ENCODE assay signal across 33 mouse cellular contexts in genomic region chrX:77880033-77880432, GRCm38 (mm10). TPM values are rescaled to one million over a fixed set of nuclear protein-coding genes. Genes with fewer than 3 reads are reported as not detected.
A peak's percentile ranks its signal among the peaks of the same experiment; 100 is the strongest.
DNase-seq lines count a peak whose midpoint lies in the region; ATAC-seq and TF ChIP-seq lines count a peak whose summit lies in the region.
"Not testable (repeated sequence)": the region's sequence is repeated elsewhere in the genome, so short reads cannot be mapped to it uniquely, and the experiment has no call there.
"Had no signal": no experiment of that assay in that cellular context is flagged by ENCODE, and none has a peak within 500 bp of the region (broad histone marks: within the 10 kb centered on the region; RNA-seq: fewer than 3 reads in every experiment).

No protein-coding gene starts in this region.

- not testable (repeated sequence) for H3K27ac ChIP-seq in intestine, postnatal 0 days (ENCODE audit: low read depth, low read length); midbrain, postnatal 0 days (ENCODE audit: low read depth, low read length)

- H3K9ac ChIP-seq in intestine, postnatal 0 days (ENCODE audit: low read depth, low read length); midbrain, postnatal 0 days (replicated peaks; ENCODE audit: low read length, poor library complexity, severe bottlenecking): not testable (repeated sequence)

- not testable (repeated sequence) for H3K4me3 ChIP-seq in intestine, postnatal 0 days (ENCODE audit: low read depth, low read length); midbrain, postnatal 0 days (ENCODE audit: low read depth, low read length)

- H3K4me1 ChIP-seq in intestine, postnatal 0 days (replicated peaks; ENCODE audit: control insufficient read depth, insufficient read depth, low read length); midbrain, postnatal 0 days (ENCODE audit: insufficient read depth, low read length): not testable (repeated sequence)

- 44% methylated on average over 2 of the region's 4 CpGs for WGBS in intestine, postnatal 0 days
- 34% methylated on average over 2 of the region's 4 CpGs for WGBS in midbrain, postnatal 0 days

- DNase-seq in 3T3-L1 (ENCODE audit: low read depth, low spot score) (peak; percentile 51), ES-CJ7 (ENCODE audit: low read depth, low spot score) (peak; percentile 2), R1 (ENCODE audit: low read depth, low spot score) (peak; percentile 1)
- DNase-seq in adrenal gland, postnatal 25 days = peak; percentile 1
- peak; percentile 3 for DNase-seq in kidney, postnatal 4 days
- not testable (repeated sequence) for DNase-seq in midbrain, postnatal 0 days (ENCODE audit: low spot score)

- H3K9me3 ChIP-seq in intestine, postnatal 0 days (ENCODE audit: control insufficient read depth); midbrain, postnatal 0 days (ENCODE audit: low read length): not testable (repeated sequence)

- H3K27me3 ChIP-seq in intestine, postnatal 0 days (replicated peaks; ENCODE audit: control insufficient read depth, insufficient read depth, low read length); midbrain, postnatal 0 days (ENCODE audit: insufficient read depth, low read length): not testable (repeated sequence)

- ATAC-seq in intestine, postnatal 0 days; midbrain, postnatal 0 days (ENCODE audit: low FRiP score): not testable (repeated sequence)

- 0 out of 2 replicates have a peak, but pooled peaks have one; percentile 16 for TF ChIP-seq CTCF in intestine, postnatal 0 days (IDR thresholded peaks at IDR 0.05; ENCODE audit: low read depth)
- TF ChIP-seq CTCF in midbrain, postnatal 0 days (IDR thresholded peaks at IDR 0.05) = peak; percentile 10; the same call in 1 of the 2 replicates

- H3K4me2 ChIP-seq in intestine, postnatal 0 days (replicated peaks; ENCODE audit: low read depth); midbrain, postnatal 0 days (ENCODE audit: low read depth, low read length, poor library complexity, severe bottlenecking): not testable (repeated sequence)

- not testable (repeated sequence) for H3K36me3 ChIP-seq in intestine, postnatal 0 days (ENCODE audit: control insufficient read depth, insufficient read depth); midbrain, postnatal 0 days (ENCODE audit: insufficient read depth, low read length)

RNA-seq across cellular contexts. Expression of gene Gm14744, which starts 15.5 kb away (rescaled TPM):
- total RNA-seq in adrenal gland, postnatal 25 days (2021) = not detected in 2 replicates
- polyA plus RNA-seq in intestine, postnatal 0 days (2015; fragmentation: Nextera tagmentation; extraction: Ambion mirVana) = not detected in 2 replicates
- not detected in 2 replicates for total RNA-seq in midbrain, postnatal 0 days (2014; rRNA removed)
- not detected in 2 replicates for polyA plus RNA-seq in midbrain, postnatal 0 days (2015; fragmentation: Nextera tagmentation; extraction: Ambion mirVana)
- total RNA-seq: adrenal gland, adult 8-10 months; common myeloid progenitor, adult 5-6 weeks; gastrocnemius, adult 2 months; gastrocnemius, postnatal 36 days; heart, adult 18-20 months; heart, postnatal 4 days; left cerebral cortex, postnatal 14 days; neutrophil, adult 5-6 weeks had no signal
- polyA plus RNA-seq: embryonic facial prominence, embryonic 14.5 days; erythroblast, embryonic 14.5 days; forebrain, embryonic 11.5 days; forebrain, embryonic 16.5 days; heart, embryonic 12.5 days; heart, postnatal 0 days; hindbrain, embryonic 13.5 days; intestine, embryonic 16.5 days; kidney, embryonic 14.5 days; large intestine, adult 2 months; limb, embryonic 11.5 days; liver, embryonic 15.5 days; lung, embryonic 14.5 days; midbrain, embryonic 10.5 days; midbrain, embryonic 15.5 days; neural tube, embryonic 11.5 days; stomach, embryonic 15.5 days; urinary bladder, adult 2 months had no signal

RNA-seq across cellular contexts. Expression of gene Pbsn, which starts 26.6 kb away (rescaled TPM):
- total RNA-seq in adrenal gland, postnatal 25 days (2021) = not detected in 2 replicates
- not detected in 2 replicates for polyA plus RNA-seq in intestine, postnatal 0 days (2015; fragmentation: Nextera tagmentation; extraction: Ambion mirVana)
- not detected in 2 replicates for total RNA-seq in midbrain, postnatal 0 days (2014; rRNA removed)
- not detected in 2 replicates for polyA plus RNA-seq in midbrain, postnatal 0 days (2015; fragmentation: Nextera tagmentation; extraction: Ambion mirVana)
- total RNA-seq: adrenal gland, adult 8-10 months; common myeloid progenitor, adult 5-6 weeks; gastrocnemius, adult 2 months; gastrocnemius, postnatal 36 days; heart, adult 18-20 months; heart, postnatal 4 days; left cerebral cortex, postnatal 14 days; neutrophil, adult 5-6 weeks had no signal
- polyA plus RNA-seq: embryonic facial prominence, embryonic 14.5 days; erythroblast, embryonic 14.5 days; forebrain, embryonic 11.5 days; forebrain, embryonic 16.5 days; heart, embryonic 12.5 days; heart, postnatal 0 days; hindbrain, embryonic 13.5 days; intestine, embryonic 16.5 days; kidney, embryonic 14.5 days; large intestine, adult 2 months; limb, embryonic 11.5 days; liver, embryonic 15.5 days; lung, embryonic 14.5 days; midbrain, embryonic 10.5 days; midbrain, embryonic 15.5 days; neural tube, embryonic 11.5 days; stomach, embryonic 15.5 days; urinary bladder, adult 2 months had no signal

RNA-seq across cellular contexts. Expression of gene 5430402E10Rik, which starts 44.8 kb away (rescaled TPM):
- total RNA-seq in adrenal gland, postnatal 25 days (2021) = not detected in 2 replicates
- not detected in 2 replicates for polyA plus RNA-seq in intestine, postnatal 0 days (2015; fragmentation: Nextera tagmentation; extraction: Ambion mirVana)
- total RNA-seq in midbrain, postnatal 0 days (2014; rRNA removed) = not detected in 2 replicates
- polyA plus RNA-seq in midbrain, postnatal 0 days (2015; fragmentation: Nextera tagmentation; extraction: Ambion mirVana) = not detected in 2 replicates
- total RNA-seq: adrenal gland, adult 8-10 months; common myeloid progenitor, adult 5-6 weeks; gastrocnemius, adult 2 months; gastrocnemius, postnatal 36 days; heart, adult 18-20 months; heart, postnatal 4 days; left cerebral cortex, postnatal 14 days; neutrophil, adult 5-6 weeks had no signal
- polyA plus RNA-seq: embryonic facial prominence, embryonic 14.5 days; erythroblast, embryonic 14.5 days; forebrain, embryonic 11.5 days; forebrain, embryonic 16.5 days; heart, embryonic 12.5 days; heart, postnatal 0 days; hindbrain, embryonic 13.5 days; intestine, embryonic 16.5 days; kidney, embryonic 14.5 days; large intestine, adult 2 months; limb, embryonic 11.5 days; liver, embryonic 15.5 days; lung, embryonic 14.5 days; midbrain, embryonic 10.5 days; midbrain, embryonic 15.5 days; neural tube, embryonic 11.5 days; stomach, embryonic 15.5 days; urinary bladder, adult 2 months had no signal
